Mouse (Mus musculus): ENCODE measurements around the gene Styk1. TPM values are rescaled to one million over a fixed set of nuclear protein-coding genes. Genes with fewer than 3 reads are reported as not detected.
"Not testable (repeated sequence)": the region's sequence is repeated elsewhere in the genome, so short reads cannot be mapped to it uniquely, and the experiment has no call there.

Gene Styk1
- total RNA-seq, 4 experiments from 2014 or later = 0.28 to 1.1 (median 0.95) TPM

DNA sequence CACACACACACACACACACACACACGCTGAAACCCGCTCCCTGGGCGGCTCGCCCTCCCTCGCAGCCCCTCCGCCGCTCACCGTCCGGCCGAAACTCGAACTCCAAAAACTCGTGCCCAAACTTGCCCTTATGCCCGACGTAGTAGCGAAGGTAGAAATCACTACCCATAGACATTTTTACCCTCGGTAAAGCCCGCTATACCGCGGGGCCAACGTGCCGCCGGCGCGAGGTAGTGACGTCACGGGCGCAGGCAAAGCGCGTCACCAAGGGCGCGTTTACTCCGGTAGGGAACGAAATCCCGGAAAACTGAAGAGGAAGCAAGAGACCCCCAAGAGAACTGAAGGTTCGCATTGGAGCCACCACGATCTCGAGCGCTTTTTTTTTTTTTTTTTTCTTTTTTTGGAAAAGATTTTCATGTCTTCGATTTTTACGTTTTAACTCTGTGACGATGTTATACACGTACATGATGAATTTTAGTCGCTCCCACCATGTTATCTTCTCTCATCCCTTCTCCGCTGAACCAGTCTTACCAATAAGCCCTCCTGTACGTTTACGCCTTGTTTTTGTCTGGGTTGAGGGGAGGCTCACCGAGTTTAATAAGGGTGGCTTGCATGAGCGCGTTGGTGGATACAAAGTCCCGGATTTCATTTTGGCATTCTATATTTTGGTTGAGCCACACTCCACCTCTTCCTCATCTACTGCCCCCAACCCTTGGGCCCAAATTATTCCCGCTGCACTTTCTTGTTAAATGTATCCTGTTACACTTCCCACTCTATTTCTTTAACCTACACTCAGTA, 60.2 kb downstream of the Styk1 start, which contains the start of gene Magohb:
Magohb (minus strand) TSS at position 254 of the 798 bp plus-strand sequence.
- peak; percentile 56 for DNase-seq

DNA sequence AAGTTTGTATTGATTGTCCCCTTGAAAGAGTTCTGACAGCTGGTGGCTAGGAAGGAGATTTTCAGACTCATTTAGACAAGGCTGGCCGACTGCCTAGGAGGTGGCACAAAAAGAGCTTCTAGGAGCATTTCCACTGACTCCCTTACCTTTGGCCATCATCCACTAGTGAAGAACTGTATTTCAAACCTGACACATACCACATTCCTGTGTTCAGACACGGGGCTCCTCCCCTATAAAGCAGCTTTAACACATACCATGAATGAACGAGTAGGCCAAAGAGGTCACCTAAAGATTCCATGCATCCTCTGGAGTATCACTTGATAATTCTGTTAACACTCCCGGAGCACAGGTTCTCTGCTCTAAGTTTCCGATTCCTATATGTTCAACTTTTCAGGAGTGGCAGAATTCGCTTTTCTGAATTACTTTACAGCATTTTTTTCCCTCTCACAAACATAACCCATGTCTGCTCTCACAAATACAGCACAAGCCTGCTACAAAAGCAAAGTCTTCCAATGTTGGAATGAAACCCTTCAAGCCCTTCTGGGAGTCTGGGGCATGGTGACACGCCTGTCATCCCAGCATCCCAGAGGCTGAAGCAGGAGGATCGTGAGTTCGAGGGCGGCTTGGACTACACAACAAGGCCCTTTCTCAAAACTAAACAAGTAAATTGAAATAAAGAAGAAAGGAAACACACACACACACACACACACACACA, 61.0 kb downstream of the Styk1 start:
- no peak for DNase-seq

DNA sequence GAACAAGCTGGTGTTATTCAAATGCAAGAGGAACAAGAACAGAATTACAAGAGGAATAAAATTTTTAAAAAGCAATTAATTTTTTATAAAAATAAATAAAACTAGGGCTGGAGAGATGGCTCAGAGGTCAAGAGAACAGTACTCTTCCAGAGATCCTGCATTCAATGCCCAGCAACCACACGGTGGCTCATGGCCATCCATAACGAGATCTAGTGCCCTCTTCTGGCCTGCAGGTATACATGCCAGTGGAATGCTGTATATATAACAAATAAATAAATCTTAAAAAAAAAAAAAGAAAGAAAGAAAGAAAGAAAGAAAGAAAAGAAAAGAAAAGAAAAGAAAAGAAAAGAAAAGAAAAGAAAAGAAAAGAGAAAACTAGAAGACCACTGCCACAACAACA, 63.0 kb downstream of the Styk1 start:
- DNase-seq = peak; percentile 15

DNA sequence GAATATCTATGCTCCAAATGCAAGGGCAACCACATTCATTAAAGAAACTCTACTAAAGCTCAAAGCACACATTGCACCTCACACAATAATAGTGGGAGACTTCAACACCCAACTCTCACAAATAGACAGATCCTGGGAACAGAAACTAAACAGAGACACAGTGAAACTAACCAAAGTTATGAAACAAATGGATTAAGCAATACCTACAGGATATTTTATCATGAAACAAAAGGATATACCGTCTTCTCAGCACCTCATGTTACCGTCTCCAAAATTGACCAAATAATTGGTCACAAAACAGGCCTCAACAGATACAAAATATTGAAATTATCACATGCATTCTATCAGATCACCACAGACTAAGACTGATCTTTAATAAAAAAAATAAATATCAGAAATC, 75.2 kb downstream of the Styk1 start:
- DNase-seq = not testable (repeated sequence)

DNA sequence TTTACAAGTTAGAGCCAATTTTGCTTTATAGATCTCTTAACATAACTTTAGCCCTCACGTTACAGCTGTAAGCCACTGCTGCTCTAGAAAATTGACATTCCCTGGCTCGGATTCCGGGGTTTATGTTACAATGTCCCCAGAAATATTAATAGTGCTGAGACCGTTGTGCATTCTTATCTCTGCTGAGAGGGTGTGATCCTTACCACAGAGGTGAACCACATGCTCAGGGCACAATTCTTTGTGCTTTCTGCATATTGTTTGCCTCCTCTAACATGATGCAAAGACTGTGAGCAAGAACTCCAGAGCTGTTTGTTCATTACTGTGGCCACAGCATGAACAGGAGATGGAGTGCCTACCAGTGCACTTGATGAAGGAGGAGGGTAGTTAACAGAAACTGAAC, 76.7 kb downstream of the Styk1 start:
- no peak for DNase-seq

DNA sequence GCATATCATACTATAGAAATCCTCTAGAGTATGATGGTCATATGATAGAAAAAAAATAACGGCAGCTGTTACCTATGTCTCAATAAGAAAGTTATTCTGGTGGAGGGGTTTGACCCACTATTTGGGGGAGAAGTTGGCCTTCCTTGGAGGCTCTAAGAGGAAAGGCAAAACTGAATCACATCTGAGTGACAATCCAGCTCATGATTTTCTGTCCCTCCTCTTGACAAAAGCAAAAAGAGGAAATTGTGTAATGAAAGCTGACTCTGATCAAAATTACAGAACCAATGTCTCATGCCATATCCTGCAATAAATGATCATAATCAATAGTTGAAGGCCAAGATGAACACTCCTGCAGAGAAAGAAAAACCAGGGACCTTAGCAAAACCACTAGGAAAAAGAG, 81.1 kb downstream of the Styk1 start:
- no peak for DNase-seq

DNA sequence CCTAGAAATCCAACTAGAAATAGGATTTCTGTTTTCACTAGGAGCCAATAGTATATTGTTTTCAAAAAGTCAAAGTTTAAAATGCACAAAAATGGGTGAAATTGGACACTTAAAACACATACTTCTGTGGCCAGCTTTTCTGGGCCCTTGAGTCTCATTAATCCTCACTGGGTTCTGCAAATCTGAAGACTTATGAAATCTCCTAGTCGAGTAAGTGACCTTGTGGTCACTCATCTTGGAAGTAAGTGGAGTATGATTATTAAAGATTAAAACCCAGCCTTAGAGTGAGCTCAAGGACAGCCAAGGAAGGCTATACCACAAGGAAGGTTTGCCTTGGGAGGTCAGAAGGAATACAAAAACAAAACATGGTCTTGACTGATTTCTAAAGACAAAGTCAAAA, 83.1 kb downstream of the Styk1 start:
- DNase-seq = no peak

DNA sequence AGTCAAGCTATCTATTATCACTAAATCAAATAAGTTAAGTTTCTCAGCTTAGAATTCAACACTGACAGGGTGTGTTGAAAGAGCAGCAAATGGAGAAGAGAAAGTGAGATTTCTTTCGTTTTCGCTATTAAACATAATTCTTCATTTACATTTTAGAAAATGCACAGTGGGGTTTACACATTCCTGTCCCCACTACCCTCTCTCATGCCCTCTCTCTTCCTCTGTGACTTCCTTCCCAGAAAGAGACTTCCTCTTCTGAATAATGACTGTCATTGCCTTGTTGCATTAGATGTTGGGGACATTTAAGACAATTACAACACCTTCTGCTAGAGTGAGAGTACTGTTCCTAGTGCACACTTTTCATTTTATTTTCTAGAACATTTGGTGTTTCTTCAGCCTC, 83.8 kb downstream of the Styk1 start:
- no peak for DNase-seq

DNA sequence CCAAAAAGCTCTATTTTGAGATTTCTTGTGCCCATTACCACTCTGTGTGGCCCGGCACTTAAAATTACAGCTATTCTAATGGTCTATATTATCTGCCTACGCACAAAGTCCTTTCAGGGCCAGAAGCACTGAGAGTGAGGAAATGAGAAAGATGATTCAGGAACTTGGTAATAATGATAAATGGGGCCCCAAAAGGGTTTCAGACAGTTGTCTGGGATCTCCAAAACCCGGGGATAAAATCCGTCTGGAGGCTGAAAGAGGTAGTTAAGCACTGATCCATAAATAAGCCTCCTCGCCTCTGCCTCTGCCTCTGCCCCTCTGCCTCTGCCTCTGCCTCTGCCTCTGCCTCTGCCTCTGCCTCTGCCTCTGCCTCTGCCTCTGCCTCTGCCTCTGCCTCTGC, 89.2 kb downstream of the Styk1 start:
- DNase-seq = no peak

DNA sequence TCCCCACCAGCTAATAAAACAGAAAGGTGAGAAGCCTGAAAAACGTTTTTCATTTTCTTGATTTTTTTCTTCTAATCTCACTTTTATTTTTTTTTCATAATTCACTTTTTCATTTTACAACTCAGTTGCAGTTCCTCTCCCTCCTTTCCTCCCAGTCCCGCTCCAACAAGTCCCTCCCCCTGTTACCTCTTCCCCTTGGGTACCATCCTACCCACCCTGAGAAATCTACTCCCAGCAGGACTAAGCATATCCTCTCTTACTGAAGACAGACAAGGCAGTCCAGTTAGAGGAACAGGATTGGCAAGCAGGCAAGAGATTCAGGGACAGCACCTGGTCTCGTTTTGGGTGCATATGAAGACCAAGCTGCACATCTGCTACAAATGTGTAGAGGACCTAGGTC, 90.6 kb downstream of the Styk1 start:
- DNase-seq = no peak

DNA sequence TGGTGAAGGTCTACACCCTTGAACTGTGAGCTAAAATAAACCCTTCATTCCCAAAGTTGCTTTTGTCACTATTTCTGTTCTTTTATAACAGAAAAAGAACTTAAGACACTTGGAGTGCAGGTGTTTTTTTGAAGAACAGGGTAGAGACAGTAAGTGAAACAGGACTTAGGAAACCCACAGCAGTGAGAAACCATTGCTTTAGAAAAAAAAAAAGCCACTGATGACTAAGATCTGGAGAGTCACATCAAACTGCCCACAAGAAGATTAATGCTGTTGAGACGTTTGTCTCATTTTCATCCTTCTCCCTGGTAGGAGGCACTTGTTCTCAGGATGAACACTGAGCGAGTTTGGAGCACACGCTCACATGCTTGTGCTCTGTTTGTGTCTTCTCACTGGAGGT, 91.4 kb downstream of the Styk1 start:
- no peak for DNase-seq

Other genes with a start within 250 kb of the Styk1 start
- 1 to 10 TPM; 3.4 to 7.1 (median 3.8) TPM for gene Klra2, start 106.2 kb downstream of the Styk1 start, total RNA-seq (2022)
- gene Magohb, start 60.4 kb downstream of the Styk1 start, total RNA-seq (2022) = 10 to 100 TPM in 2 of 4 experiments, 1 to 10 TPM in 2; 7.8 to 11.4 (median 10.4) TPM
- 100 to 1,000 TPM in 3 of 4 experiments, 10 to 100 TPM in 1; 88.8 to 159 (median 120) TPM for gene Ybx3, start 34.9 kb upstream of the Styk1 start, total RNA-seq (2022)
- gene 5430401F13Rik, start 132.8 kb upstream of the Styk1 start, total RNA-seq (2022) = not detected
- gene Gm6619, start 132.8 kb upstream of the Styk1 start, total RNA-seq (2022) = not detected